Mouse (Mus musculus) left cerebral cortex, postnatal 10 days (tissue): ENCODE data around the gene Myl4. TPM values are rescaled to one million over a fixed set of nuclear protein-coding genes. Genes with fewer than 3 reads are reported as not detected.
"Not testable (repeated sequence)": the region's sequence is repeated elsewhere in the genome, so short reads cannot be mapped to it uniquely, and the experiment has no call there.

Experiments
- DNase-seq, 2 experiments: peaks; one replicate each; pipeline ENCODE4 v3.0.0; 2021 to 2022; ENCODE audit warnings: low spot score in 2 of 2, mixed read lengths in 1 of 2; ENCODE audit errors: extremely low spot score in 1 of 2
- intact Hi-C: fragments of 180-260 bp; cut with DNase I; formaldehyde crosslinking; loops from one replicate; pipeline ENCODE4 v1.15.1; 2025
- total RNA-seq, 2 experiments: library from RNA; stranded (reverse); gene quantifications; 2 replicates each; pipeline ENCODE4 v1.2.3; 2021

Myl4 gene
- total RNA-seq: 10 to 100 TPM in 1 of 2 experiments, 1 to 10 TPM in 1; 8.7 to 10.9 TPM

GRCm38 (mm10) chr11:104550406-104550974 lies at the start of gene Myl4, which contains the start of gene Cdc27:
Gene Myl4, plus strand, starts transcription at chr11:104550663.
Gene Cdc27, minus strand, starts transcription at chr11:104550620.
- intact Hi-C loops: no loop called here
- peak; percentile 96 to 100 for DNase-seq

DNA sequence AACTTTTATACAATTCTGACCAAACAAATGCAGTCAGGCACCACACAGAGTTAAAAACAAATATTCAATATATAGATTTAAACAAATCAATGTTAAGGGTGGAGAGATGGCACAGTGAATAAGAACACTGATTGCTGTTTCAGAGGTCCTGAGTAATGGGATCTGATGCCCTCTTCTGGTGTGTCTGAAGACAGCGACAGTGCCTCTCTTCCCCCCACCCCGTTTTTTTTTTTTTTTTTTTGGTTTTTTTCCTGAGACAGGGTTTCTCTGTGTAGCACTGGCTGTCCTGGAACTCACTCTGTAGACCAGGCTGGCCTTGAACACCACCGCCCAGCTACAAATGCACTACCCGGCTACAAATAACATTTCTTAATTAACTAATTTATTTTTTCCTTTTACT lies 42.0 kb upstream of the Myl4 start:
- no peak for DNase-seq
- intact Hi-C loops: no loop called here

GRCm38 (mm10) chr11:104510606-104511005 lies 39.9 kb upstream of the Myl4 start:
- DNase-seq: no peak
- intact Hi-C loops: no loop called here

DNA sequence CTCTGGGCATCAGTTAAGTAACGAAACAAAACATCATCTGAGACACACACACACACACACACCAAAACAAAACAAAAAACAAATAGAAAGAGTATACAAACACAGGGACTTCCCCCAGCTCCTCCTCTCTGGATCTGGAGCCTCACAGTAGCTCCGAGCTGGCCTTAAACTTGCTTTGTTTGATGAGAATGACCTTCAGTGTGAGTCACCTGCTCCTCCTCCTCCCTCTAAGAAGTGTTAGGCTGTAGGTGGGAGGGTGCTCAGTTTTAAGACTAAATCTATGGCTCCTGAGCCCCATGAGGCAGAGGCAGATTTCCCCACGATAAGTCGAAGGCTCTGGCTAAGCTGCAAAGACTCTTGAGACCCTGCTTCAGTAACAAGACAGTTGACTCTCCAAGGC lies 38.0 kb upstream of the Myl4 start:
- intact Hi-C loops: no loop called here
- DNase-seq: no peak

GRCm38 (mm10) chr11:104525935-104526334 lies 24.5 kb upstream of the Myl4 start:
- no peak for DNase-seq
- intact Hi-C loops: no loop called here

DNA sequence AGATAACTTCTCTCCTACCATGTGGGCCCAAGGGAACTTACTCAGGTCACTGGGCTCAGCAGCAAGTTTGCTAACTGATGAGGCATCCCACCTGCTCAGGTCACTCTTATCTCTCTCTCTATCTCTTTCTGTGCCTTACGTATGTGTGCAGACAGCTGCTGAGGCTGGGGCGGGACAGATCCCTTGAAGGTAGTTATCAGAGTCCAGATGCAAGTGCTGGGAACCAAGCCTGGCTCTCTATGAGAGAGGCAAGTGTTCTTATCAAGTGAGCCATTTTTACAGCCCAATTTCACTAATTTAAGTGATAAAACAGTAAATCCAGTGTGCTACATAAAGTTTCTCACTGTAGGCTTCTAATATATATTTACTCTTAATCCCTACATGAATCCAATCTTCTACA lies 13.6 kb upstream of the Myl4 start:
- no peak for DNase-seq
- intact Hi-C loops: no loop called here

- DNase-seq: no peak
- intact Hi-C loops: no loop called here
These were observed 12.4 kb upstream of the Myl4 start for GRCm38 (mm10) chr11:104537945-104538555.

DNA sequence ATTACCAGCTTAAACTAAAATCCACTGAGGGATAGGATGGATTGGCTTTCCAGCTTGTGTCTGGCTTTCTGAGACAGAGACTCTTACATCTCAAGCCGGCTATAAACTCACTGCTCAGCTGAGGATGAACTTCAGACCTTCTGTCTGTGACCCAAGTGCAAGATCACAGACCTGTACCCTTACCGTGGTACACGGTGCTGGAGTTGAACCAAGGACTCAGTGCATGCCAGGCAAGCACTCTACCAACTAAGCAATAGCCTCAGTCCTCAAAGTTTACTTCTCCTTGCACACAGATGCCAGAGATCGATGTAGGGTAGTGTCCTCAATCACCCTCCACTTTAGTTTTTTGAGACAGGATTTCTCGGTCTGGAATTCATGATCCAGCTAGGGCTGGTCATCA lies 10.7 kb upstream of the Myl4 start:
- intact Hi-C loops: no loop called here
- DNase-seq: no peak

DNA sequence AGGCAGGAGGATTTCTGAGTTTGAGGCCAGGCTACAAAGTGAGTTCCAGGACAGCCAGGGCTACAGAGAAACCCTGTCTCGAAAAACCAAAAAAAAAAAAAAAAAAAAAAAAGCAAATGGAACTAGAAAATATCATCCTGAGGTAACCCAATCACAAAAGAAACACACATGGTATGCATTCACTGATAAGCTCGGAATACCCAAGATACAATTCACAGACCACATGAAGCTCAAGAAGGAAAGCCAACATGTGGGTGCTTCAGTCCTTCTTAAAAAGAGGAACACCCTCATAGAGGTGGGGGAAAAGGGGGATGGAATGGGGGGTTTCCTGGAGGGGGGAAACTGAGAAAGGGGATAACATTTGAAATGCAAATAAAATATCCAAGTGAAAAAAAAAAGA lies 7.1 kb upstream of the Myl4 start:
- intact Hi-C loops, DNase-seq: not testable (repeated sequence)

- DNase-seq: no peak
- intact Hi-C loops: no loop called here
These were observed 6.0 kb upstream of the Myl4 start for GRCm38 (mm10) chr11:104544507-104544906.

DNA sequence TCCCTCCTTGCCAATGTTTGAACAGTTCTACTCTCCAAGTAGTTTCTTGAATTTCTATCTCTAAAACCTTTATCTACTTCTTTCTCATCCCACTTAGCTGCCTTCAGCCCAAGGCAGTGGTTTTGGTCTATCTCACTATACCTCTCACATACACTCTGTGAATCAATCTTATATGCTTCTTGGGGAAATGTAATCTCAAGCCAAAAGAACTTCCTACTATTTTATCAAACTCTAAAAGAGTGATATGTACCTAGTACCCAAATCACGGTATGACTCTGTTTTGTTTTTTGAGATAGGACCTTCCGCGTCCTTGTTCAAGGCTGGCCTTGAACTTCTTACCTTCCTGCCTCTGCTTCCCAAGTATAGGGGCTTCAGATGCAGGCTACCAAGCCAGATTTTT lies 3.0 kb upstream of the Myl4 start:
- intact Hi-C loops: no loop called here
- no peak for DNase-seq

- peak; percentile 50 to 91 for DNase-seq
- intact Hi-C loops: no loop called here
These were observed 741 bp upstream of the Myl4 start for GRCm38 (mm10) chr11:104549438-104550405.

DNA sequence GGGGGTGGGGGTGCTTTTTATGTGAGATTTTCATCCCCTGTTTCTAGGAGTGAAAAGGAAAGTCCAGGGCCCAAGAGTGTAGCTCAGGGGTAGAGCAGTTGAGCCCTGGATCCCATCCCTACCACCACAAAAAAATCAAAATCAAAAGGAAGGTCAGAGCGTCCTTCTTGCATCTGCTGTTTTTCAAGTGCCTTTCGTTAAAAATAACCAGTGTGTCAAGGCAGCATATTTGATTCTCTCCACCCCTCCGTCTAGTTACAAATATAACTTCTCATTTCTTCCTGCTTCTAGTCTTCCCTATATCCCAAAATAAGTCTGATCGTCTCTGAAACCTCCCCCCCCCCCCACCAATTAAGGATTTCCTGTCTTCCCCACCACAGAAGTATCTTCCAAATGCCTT lies 7.6 kb downstream of the Myl4 start:
- peak in 1 of 2 experiments; percentile 25 for DNase-seq
- intact Hi-C loops: no loop called here

DNA sequence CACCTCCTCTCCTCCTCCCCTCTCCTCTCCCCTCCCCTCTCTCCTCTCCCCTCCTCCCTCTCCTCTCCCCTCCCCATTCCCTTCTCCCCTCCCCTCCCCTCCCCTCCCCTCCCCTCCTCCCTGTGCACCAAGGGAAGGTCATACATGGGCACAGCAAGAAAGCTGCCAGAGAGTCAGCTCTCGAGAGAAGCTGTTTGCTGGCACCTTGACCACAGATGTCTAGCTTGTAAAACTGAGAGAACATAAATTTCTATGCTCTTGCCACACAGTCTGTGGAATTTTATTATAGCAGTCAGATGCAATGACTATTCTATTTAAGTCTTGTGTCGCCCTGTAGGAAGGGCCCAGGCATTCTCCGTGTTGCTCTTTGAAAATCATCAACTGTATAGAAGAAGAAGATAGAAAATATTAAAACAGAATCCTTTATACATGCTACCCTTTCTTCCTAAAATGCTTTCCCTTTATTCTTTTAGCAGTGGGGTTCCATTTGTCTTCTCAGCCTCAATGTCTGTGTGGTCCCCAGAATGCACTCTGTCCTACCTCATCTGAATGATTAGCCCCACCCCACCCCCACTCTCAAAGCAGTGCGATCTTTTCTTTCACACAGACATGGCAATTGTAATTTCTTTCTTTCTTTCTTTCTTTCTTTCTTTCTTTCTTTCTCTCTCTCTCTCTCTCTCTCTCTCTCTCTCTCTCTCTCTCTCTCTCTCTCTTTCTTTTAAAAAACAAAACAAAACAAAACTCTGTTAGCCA lies 8.4 kb downstream of the Myl4 start:
- intact Hi-C loops: no loop called here
- peak in 1 of 2 experiments; percentile 48 for DNase-seq

- intact Hi-C loops: no loop called here
- DNase-seq: no peak
These were observed 10.5 kb downstream of the Myl4 start for GRCm38 (mm10) chr11:104560971-104561370.

DNA sequence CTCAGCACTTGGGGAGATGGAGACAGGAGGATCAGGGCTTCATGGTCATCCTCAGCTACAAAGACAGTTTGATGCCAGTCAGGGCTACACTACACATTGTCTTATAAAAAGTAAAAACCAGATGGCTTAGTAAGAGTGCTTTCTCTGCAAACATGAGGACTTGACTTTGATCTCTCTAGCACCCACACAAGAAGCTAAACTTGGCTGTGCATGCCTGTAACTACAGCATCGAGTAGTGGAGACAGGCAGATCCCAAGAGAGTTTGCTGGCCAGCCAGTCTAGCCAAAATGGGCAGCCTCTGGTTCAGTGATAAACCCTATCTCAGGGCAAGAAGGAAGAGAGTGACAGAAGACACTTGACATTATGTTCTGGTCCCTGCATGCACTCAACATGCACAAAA lies 13.0 kb downstream of the Myl4 start:
- intact Hi-C loops: no loop called here

GRCm38 (mm10) chr11:104565172-104565571 lies 14.7 kb downstream of the Myl4 start:
- intact Hi-C loops: no loop called here
- no peak for DNase-seq

More for the DNA sequence above, 13.0 kb downstream of the Myl4 start:
- no peak for DNase-seq

GRCm38 (mm10) chr11:104566097-104566496 lies 15.6 kb downstream of the Myl4 start:
- DNase-seq: no peak
- intact Hi-C loops: no loop called here

GRCm38 (mm10) chr11:104566796-104567195 lies 16.3 kb downstream of the Myl4 start:
- intact Hi-C loops: no loop called here

More at GRCm38 (mm10) chr11:104566796-104567195, 16.3 kb downstream of the Myl4 start:
- DNase-seq: no peak
